Mouse (Mus musculus) 3134 (cell line): ENCODE measurements around the gene Sgsh.
A peak's percentile ranks its signal among the peaks of the same experiment; 100 is the strongest.
"Not testable (repeated sequence)": the region's sequence is repeated elsewhere in the genome, so short reads cannot be mapped to it uniquely, and the experiment has no call there.

Source experiments
- DNase-seq: peaks from one replicate; pipeline ENCODE4 v3.0.0-alpha.2; 2011; ENCODE audit warnings: low spot score; ENCODE audit not compliant: insufficient read length; ENCODE audit errors: extremely low read depth

The Sgsh gene

DNA sequence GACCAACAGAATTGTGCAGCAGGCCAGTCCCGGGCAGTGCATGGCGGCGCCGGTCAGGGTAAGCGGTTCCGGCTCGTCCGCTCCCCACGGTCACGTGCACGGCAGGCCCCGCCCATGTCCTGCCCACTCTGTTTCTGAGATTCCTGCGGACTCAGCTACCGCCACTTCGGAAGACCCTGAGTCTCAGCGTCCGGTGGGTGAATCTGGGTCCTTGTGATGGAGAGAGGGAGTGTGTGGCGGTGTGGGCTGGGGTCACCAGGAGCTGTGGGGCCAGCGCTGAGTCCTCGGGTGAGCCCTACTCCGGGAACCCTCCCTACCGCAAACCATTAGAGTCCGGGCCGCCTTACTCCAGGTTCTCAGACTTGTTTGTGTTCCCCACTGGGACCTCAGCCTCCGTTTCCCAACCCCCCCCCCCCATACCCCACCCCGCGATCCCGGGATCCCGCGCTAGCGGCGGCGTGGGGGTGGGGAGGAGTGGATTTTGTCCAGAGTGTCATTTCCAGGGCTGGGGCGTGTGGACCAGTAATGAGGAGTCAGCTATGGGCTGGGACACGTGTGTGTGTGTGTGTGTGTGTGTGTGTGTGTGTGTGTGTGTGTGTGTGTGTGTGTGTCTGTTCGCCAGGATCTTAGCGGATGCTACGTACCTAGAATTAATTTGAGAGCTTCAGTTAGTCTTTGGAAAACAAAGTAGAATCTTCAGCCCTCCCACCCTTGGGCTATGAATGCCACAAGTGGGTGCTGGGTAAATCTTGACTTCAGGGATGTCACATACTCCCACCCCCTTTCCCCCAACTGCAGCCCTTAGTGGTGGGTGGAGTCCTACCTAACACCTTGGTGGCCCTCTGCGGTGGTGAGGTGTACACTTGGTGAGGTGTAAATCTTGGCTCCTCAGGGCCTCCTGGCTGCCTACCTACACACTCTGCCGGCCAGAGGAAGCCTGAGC, at the start of gene Sgsh, which contains the start of gene Slc26a11:
Sgsh (minus strand) TSS at position 94 of the 943 bp plus-strand sequence.
Slc26a11 (plus strand) TSS at position 115 of the 943 bp plus-strand sequence.
- peak; percentile 91 for DNase-seq

DNA sequence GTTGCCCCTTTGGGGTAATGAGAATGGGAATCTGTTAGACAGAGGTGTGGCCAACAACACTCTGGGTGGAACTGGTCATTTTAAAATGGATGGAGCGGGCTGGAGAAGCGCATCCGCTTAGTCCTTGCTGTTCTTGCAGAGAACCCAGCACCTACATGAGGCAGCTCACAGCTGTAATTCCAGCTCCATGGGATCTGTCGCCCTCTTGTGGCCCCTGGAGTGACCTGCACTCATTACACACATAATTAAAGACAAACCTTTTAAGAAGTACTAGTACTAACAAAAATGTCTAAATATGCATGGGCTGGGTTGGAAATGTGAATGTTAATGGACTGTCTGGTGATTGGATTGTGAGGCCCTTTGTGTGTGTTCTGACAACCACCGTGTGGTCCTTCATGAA, 49.3 kb upstream of the Sgsh start:
- peak; percentile 53 for DNase-seq

DNA sequence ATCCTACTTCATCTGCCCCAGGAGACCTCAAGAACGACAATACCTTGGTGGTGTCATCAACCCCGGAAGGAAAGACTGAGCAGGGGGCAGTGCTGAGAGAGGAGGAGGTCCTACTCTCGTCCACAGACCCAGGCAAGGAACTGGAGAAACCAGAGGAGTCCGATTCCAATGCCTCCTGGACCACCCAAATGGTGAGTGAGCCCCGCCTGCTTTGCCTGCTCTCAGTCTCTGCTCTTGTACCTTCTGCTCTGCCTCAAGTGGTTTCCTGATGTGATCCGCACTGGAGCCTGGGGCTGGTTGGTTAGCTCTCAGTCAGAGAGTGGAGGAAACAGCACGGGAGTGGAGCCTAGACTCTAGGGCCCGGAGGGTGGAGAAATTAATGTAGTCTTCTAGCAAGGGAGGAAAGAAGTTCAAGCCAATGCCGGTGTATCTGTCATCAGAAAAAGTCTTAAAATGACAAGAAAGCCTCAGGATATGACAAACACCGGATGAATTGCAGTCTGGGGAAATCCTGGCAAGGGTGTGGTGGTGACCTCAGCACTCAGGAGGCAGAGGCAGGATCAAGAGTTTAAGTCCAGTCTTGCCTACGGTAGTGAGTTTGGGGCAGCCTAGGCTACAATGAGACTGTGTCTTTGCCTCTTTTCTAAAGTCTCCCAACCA, 47.3 kb upstream of the Sgsh start:
- peak; percentile 70 for DNase-seq

DNA sequence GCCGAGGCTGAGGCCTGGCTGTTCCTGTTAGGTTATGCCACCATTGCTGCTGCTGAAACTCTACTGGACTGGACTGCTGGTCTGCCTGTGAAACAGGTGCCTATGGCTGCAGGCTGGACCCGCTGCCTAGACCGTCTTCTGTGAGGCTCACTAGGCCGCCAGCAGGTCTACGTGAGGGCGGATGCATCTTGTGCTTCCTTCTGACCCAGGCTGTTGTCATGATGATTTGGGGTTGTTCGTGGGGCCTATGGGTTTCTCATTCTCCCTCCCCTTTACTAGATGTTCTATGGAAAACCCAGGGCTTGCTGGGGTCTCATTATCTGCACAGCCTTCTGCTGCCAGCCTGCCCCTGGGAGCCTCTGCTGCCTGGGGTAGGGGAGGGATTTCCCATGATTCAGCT, 41.1 kb upstream of the Sgsh start:
- no peak for DNase-seq

DNA sequence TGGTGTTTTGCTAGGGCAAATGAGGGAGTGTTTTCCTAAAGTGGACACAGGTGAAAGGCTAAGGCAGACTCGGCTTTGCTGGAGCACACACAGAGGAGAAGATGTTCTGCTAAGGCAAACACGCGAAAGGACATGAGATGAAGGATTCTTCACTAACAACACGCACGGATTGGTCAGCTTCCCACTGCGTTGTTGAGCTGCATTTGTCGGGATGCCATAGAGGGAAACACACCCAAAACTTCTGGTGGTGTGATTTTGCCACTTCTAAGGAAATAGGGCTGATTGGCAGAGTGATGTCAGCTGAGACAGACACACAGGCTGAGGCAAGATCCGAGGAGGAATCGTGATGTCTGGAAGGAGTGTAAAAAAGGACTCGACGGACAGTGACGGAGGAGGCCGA, 40.6 kb upstream of the Sgsh start:
- no peak for DNase-seq

DNA sequence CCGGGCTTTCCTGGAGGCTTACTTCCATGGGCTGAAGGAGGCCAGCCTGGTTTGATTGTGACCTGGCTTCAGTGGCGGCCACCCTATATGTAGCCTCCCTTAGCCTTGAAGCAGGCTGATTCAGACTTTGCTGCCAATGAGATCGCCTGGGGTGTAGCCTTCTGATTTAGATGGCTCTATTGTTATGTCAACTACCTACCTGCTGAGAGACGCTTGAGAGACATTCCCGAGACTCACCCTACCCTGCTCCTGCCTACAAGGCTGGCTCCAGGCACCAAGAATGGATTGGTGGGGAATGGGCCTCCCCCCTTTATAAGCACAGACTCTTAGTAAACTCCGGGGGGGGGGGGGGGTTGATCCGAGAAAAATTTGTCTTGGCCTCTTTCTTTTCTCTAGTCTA, 40.1 kb upstream of the Sgsh start:
- DNase-seq, result no peak

DNA sequence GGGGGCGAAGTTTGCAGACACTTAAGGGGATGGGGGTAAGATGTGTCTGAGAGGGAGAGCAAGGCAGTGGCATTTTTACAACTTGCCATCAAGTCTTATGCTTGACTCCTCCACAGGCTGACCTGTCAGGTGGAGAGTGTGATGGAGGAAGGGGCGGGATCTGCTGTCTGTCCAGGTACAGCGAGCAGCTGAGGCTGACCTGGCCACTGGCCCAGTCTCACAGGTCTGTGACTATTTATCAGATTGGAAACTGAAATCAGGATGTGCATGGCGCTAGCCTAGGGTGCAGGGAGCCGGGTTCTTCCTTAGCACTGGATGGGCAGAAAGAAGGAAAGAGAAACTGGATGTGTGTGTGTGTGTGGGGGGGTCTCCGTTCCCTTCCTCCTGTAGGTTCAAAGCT, 38.9 kb upstream of the Sgsh start:
- no peak for DNase-seq

DNA sequence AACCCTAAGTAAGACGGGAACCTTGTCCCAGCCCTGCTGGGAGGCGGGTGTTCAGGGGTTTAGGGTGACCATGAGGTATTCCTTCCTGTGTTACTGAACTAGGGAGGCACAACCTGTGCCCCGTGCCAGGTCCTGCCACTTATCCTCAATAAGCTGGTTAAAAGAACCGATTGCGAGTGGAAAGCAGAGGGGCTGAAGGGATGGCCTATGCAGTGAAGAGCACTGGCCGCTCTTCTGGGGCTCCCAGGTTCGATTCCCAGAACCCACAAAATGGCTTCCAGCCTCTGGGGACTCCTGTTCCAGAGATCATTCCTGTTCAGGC, 38.1 kb upstream of the Sgsh start:
- DNase-seq, result no peak

DNA sequence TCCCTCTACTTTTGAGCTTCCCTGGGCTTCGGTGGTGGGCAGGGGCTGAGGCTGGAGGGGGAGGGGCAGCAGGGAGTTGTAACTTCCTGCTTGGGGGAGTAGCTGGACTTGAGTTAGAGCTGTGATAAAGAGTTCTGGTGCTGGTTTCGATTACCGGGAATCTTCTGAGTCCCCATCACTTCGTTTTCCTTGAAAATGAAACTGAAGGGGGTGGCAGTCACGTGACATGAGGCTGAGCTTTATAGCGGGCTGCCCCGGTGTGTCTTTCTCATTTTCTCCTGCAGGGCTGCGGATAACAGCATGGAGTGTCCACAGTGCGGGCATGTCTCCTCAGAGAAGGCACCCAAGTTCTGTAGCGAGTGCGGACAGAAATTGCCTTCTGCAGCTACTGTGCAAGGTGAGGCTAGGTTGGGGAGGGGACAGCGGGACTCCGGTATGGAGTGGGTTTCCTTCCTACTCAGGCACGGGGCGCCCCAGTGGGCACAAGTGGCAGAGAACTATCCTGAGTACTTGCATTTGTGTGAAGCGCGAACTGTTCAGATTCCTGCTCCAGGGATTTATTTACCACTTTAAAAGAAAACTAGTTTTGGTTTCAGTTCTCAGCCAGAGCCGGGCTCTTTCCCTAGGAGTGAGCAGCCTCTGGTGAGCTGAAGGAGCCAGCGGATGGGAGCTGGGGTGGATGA, 37.6 kb upstream of the Sgsh start, which contains the start of gene Rnf213:
Rnf213 (plus strand) TSS at position 301 of the 683 bp plus-strand sequence.
- DNase-seq, result peak; percentile 79

DNA sequence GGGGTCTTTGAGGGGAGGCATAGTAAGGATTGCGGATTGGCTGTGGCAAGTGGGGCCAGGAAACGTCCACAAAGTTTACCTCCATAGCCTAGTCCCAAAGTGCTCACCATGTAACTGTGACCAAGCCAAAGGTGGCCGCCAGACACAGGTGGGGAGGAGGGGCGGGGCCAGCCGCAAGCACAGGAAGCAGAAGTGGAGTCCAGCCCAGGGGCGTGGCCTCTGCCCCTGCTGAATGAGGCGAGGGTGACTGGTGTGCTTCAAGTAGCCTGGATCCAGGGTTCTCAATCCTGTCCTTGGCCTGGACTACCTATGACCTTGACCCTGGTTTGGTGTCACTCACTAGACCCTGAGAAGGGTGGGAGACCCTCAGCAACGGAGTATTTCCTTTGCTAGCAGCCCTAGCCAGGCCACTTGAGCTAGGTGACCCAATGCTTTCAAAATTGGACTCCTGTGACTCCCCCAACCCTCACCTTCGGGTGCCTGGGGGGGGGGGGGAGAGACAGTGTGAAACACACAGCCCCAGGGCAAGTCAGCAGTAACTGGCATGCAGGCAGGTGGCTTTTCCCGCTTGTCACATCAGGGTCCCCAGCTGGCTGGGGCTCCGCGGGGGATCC, 36.8 kb upstream of the Sgsh start:
- peak; percentile 69 for DNase-seq

DNA sequence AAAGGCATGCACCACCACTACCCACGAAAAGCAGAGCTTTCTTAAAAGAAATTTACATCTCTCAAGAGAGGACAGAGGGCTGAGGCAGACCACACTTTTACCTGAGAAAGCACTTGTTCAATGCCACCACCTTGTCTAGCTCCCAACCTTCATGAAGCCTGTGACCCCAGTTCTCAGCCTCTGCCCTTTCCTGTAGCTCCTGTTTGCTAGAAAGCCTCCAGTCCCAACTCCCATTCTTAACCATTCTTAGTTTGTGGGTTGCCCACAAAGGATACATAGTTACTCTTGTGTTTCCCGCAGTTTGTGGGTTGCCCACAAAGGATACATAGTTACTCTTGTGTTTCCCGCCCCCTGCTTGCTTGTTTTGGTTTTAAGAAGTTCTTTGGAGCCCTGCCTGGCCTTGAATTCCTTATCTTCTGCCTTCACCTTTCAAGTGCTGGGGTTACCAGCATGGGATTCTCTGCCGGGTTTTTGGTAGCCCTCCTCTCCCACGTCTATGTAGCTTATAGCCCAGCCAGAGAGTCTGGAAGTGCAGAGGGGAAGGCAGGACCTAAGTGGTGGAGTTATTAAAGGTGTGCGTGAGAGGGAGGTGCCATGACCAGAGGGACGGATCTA, 36.2 kb upstream of the Sgsh start:
- DNase-seq, result no peak

DNA sequence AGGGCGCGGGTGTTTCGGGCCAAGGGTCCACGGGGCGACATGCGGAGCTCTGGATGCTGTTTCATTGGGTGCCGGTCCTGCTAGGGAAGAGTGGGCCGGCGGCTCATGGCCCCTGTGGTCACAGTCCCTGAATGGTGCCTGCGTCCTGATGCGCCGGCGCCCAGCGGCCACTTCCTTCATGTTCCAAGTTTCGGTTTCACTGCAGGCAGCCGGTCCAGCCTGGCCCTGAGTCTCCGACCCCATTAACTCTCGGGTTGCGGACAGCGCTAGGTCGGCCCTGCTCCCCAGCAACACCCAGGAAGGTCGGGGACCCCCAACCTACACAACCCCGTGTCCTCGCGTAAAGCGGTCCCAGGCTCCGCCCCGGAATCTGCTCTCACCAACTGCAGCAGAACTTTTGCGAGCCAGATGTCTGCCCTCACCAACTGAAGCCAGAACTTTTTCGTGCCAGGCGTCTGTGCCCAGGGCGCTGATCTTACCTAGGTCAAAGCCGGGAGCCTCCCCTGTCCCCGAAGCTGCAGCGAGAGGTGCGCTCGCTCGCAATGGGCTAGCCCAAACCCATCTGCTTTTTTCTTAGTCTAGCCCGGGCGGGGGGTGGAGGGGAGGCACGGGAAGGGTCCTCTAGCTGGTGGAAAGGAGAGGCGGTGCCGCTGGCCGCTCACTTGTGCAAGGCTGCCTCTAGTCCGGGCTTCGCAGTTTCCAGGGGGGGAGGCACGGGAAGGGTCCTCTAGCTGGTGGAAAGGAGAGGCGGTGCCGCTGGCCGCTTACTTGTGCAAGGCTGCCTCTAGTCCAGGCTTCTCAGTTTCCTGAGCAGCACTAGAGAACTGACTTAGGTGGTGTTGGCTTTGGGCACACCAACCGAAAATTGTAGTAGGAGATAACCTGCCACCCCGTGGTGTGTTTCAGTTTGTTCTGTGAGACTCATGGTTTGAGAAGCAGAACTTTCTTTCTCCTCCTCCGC, 35.2 kb upstream of the Sgsh start:
- DNase-seq, result peak; percentile 88

DNA sequence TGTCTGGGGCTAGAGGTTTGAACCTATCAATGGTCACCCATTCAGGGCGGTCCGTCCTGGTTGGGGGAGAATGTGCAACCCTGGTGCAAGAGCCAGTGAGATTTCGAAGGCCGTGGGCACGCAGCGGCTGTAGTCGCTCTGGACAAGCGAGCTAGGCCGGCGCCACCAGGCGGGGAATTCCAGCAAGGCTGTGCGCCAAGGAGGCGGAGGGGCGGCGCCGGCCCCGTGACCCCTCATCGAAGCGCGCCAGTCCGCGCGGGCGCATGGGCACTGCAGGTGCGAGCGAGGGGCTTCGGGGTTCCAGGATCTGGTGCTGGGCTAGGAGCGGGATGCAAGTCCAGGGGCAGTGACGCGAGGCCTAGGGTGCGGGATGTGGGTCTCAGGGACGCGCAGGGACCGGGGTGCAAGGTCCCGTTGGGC, 34.5 kb upstream of the Sgsh start:
- peak; percentile 94 for DNase-seq

DNA sequence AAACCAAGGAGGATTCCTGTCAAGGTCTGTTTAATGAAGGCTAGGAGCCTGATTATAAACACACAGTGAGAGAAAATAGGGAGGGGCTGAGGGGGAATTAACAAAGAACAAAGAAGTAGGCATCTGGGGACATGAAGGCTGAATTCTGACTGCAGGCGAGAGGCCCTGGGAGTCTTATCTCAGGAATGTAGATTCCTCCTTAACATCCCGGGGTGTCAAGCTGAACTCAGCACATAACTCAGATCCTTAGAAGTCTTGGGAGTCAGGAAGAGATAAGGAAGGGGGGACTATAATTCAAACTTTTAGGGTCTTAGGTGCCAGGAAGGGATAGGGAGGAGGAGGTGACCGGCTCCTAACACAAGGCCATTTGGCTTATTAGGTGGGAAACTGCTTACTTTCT, 31.9 kb upstream of the Sgsh start:
- not testable (repeated sequence) for DNase-seq

DNA sequence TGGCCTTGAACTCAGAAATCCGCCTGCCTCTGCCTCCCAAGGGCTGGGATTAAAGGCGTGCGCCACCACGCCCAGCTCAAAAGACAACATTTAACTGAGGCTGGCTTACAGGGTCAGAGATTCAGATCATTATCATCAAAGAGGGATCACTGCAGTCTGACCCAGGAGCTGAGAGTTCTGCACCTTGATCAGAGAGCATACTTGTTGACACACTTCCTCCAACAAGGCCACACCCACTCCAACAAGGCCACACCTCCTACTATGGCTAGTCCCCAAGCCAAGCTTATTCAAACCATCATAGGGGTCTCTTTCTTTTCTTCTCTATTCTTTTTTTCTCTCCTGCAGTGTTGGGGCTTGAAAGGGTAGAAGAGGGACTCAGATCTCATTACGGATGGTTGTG, 31.0 kb upstream of the Sgsh start:
- DNase-seq, result no peak

DNA sequence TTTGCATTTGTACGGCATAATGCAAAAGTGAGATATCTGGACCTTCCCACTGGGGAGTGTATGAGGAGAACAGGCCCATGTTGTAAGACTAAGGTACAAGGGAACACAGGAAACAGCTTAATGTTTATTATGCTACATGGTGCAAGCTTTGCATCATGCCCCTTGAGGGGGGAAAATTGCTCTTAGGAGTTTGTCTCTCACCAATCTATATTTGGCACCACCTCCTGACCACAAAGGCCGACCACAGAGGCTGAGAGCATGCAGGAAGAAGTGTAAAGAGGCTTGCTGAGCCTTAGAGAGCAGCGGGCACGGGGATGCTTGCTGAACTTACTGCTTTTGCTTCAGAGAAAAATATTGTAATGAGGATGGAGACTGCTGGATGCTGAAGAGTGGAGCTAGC, 29.6 kb upstream of the Sgsh start:
- no peak for DNase-seq

DNA sequence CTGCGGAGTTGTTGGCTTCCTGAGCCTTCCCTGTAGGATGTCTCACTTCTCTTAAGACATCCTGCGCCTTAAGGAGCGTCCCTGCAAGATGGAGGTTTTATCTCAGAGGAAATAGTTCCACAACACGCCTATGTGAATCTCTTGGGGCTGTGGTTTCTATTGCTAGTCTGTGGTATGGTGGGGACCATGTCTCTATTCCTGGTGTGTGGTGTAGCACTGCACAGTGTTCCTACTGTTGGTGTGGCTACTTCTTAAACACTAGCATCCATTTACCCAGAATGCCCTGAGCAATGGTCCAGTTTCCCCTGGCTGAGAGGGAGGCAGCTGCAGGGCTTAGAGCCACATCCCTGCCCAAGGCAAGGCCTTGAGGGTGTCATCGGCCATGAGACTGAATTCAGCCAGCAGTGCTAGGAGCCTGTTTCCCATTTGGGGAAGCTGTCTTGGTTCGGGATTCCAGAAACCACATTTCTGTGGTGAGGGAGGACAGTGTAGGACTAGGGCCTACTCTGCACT, 27.1 kb upstream of the Sgsh start:
- no peak for DNase-seq

DNA sequence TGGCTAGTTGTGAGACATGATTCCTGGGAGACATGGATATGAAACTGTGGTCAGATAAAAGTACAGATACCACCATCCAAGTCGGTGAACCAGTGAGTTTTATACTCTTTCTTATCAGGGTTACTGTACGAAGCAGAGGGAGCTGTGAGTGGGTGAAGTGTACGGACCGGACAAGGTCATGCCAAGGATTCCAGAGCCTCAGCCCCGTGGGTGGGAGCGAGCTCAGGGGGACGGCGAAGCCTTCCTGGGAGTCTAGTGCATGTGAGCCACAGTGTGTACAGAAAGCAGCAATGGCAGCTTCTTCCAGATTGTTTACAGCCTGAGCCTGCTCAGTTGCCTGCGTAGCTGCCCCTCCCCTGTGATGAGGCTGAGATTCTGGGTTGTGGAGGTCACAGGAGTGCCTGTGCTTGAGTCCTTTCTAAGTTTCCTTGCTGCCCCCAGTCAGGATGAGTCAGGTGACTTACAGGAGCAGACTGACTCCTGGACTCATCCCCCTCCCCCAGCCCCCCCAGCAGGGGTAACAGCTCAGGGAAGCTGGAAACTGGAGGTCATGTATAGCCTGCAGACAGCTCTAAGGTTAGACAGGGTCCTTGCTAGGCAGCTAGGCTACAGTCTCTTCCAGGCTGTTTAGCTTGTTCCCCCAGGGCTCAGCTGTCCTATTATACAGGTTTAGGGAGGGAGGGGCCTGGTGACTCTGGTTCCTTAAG, 26.4 kb upstream of the Sgsh start:
- DNase-seq, result no peak

DNA sequence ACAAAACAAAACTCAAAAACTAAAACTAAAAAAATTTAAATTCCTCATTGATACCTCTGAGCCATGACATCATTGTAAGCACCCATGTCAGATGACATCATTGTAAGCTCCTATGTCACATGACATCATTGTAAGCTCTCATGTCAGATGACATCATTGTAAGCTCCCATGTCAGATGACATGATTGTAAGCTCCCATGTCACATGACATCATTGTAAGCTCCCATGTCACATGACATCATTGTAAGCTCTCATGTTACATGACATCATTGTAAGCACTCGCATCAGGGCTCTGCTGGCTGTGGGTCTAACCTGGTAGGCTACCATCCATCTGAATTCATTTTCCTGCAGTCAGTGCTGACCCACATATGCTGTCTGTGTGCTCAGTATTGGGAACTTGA, 23.2 kb upstream of the Sgsh start:
- no peak for DNase-seq
